Mouse (Mus musculus) T-helper 1 cell (primary cell): ENCODE measurements around the gene Rsph3a.
"Not testable (repeated sequence)": the region's sequence is repeated elsewhere in the genome, so short reads cannot be mapped to it uniquely, and the experiment has no call there.

Experiments
- in situ Hi-C: fragments of 300-600 bp; cut with MboI, MseI; formaldehyde crosslinking; loops from one replicate; pipeline ENCODE4 v1.15.1; 2025; ENCODE audit warnings: high pct_unique_total_duplicates

Rsph3a gene

DNA sequence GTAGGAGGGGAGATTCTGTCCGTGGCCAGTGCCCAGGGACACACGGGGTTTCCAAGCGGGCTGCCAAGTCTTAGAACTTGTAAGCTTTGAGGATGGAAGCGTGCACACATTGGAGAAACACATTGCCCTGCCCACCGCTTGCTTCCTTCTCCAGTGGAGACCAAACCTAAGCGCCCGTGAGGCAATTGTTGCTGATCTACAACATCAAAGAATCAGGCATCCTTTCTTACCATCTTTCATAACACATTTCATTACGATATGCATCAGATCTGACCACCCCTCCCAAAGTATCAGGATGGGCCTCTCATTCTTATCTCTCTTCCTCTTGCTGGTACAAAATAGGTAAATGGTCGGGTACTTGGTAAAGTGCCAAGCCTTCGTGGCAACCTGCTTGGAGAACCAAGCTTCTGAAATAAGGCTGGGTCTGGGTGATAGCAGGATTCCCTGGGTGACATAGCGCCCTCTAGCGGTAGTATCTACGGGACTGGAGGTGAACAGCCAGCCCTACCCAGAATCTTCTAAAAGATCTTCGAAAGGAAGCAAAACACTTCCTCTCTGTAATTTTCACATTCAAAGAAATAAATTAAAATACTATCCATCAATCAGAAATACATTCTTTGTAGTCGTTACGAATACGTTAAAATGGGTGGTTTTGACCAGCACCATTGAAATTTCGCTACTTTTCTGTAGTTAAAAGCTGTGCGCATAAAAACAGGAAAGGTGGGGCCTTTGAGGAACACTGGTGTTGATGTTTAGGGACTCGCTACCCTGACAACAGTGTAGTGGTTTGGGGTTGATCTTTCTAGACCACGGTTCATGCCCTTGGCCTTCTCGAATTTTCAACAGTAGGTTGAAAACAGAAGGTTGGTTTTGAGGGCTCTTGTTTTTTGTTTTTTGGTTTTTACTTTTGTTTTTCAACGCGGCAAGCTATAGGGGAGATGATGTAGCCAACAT, 17.6 kb upstream of the Rsph3a start:
- in situ Hi-C loops = loop anchor here (5.0 to 25.0 kb wide), 2 partner anchors 56 to 109 kb away; no protein-coding TSS in a partner anchor

DNA sequence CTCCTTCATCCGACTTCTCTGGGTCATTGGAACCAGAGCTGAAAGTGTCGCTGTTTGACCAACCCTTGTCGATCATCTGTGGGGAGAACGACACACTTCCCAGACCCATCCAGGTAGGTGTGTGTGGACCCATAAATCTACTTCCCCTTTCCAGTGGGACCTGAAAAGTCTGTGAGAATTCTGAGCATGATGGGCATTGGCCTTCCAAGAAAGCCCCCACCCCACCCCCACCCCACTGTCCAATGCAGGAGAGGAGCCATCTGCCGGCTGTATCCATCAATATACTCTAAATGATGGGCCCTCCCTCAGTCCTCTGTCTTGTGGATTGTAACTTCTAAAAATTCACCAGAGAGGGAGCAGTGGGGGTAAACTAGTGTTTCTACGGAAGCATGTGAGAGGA, 16.8 kb upstream of the Rsph3a start:
- in situ Hi-C loops = loop anchor here (5.0 to 25.0 kb wide), 2 partner anchors 56 to 109 kb away; no protein-coding TSS in a partner anchor

DNA sequence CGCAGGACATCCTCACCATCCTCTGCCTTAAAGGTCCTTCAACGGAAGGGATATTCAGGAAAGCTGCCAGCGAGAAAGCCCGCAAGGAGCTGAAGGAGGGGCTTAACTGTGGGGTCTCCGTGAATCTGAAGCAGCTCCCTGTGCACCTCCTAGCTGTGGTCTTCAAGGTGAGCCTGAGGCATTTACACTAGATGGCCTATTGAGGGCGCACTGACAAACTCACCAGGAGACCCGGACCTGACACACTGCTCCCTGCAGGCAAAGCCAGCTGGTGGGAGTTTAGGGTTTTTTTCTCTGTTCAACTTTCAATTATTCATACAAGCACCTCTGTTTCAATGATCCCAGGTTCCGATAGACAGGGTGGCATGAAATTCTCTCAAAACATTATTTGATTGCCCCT, 16.1 kb upstream of the Rsph3a start:
- in situ Hi-C loops = loop anchor here (5.0 to 25.0 kb wide), 2 partner anchors 57 to 108 kb away; no protein-coding TSS in a partner anchor

DNA sequence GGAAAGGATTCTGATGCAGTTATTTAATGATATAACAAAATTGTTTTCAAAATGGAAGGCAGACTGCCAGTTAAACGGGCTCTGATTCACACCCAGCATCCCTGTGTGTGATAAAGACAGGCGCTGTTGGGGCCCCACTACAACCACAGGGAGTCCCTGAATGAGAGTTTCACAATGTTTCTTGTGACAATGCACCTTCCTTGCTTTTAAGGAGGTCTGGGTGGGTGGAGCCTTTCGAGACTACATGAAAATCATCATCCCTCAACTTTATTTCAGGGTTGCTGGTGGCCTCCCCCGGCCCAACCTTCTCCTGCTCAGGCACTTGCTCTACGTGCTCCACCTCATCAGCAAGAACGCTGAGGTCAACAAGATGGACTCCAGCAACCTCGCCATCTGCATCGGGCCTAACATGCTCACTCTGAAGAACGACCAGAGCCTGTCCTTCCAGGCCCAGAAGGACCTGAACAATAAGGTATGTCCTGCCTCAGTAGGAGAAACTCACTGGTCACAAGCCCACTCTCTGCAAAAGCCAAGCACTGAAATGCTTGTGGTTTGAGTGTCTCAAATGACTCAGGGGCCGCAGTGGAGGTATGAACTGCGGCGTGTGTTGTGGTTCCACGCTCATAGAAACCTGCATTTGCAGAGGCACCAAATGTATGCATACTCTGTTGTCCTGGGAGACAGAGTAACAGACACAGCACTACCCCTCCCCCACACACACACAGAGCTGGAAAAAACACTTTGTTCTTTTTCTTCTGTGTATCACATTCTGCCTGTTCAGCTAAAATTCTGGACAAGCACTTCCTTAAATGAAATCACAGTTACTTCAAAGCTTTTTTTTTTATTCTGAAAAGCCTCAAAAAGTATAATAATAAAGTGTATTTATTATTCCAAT, 14.1 kb upstream of the Rsph3a start:
- in situ Hi-C loops = loop anchor here (25.0 kb wide), 1 partner anchor 106 kb away; no protein-coding TSS in a partner anchor

DNA sequence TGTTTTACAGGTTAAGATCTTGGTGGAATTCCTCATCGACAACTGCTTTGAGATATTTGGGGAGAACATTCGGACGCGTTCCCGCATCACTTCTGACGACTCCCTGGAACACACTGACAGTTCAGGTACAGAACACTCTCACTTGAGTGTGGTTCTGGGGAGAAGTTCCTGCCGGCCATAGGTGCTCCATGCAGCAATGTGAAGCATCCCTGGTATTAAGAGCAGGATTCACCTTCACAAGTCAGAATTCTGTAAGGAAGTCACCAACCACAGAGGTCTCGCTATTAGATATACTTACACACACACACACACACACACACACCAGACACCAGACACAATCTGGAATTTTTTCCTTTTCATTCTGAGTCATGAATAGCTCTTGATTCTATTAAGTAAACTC, 13.3 kb upstream of the Rsph3a start:
- in situ Hi-C loops = loop anchor here (25.0 kb wide), 1 partner anchor 105 kb away; no protein-coding TSS in a partner anchor

DNA sequence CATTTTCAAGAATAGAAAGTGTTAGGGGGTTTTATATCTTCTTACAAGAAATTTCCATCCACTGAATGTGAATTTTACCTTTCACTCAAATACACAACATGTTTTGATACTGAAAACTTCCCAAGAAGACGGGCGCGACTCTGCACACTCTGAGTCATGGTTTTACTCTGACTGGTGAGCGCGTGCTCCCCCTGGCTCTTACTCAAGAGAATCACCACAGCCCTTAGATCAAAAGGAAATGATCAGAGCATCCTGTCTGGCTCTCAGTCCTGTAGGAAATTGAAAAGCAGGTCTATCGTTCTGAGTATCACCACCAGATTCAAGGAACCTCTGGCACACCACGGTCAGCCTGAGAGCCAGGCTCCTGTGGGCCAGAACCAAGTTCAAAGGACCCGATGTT, 5.8 kb upstream of the Rsph3a start:
- in situ Hi-C loops = loop anchor here (10.0 to 25.0 kb wide), 2 partner anchors 98 to 995 kb away; partner anchors contain the start of gene Rsph3b

DNA sequence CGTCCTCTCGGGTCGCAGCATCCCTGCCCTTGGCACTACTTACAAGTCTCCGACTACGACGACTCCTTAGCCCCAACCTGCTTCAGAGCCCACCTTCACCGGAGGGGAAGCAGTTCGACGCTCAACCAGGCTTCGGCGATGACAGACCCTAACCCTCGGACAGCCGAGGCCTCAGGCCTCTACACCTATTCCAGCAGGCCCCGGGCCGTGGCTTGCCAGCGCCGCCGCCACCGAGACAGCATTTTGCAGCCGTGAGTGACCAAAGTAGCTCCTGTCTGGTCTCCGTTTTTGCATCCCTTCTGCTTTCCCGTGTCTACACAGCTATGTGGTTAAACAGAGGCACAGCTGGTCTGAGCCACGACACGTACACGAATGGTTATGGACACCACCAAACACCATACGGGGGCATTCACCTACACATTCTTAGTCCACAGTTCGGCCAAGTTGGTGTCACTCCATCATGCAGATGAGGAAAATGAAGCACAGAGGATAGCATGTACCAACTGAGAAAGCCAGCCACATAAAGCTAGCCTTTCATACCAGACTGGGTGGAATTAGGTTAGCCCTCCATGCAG, 726 bp downstream of the Rsph3a start:
- in situ Hi-C loops = loop anchor here (10.0 to 25.0 kb wide), 2 partner anchors 91 to 1001 kb away; partner anchors contain the start of gene Rsph3b

DNA sequence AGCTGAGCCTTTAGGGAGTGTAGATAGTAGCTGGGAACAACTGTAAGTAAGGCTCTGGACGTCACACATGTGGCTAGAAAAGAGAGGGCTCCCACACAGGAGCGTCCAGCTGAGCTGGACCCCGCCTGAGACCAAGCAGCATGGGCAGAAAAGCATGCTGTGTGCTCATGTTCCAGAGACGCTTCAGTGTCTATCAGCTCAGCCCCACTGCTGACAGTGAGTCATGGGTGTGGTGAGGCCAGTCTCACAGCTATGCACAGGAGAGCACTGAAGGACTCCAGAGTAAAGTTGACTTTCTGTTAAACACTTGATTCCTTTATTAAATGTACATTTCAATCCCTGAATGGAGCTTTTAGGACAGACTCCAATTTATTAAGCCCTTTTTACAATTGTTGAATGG, 5.9 kb downstream of the Rsph3a start:
- in situ Hi-C loops = loop anchor here (25.0 kb wide), 1 partner anchor 1214 kb away; no protein-coding TSS in a partner anchor

DNA sequence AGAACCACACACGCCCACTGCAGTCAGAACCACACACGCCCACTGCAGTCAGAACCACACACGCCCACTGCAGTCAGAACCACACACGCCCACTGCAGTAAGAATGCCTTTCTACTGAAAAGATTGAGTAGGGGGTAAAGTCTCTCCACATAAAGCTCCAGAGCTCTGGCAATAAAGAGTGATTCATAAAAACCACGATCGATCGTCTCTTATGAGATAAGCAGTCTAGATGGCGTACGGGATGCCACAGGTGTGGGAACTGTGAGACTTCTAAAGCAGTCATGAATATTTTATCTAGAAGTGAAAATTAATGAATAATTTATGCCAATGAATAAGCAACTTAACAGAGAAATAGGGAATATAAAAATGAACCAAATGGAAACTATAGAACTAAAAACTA, 11.8 kb downstream of the Rsph3a start:
- in situ Hi-C loops = loop anchor here (25.0 kb wide), 1 partner anchor 1220 kb away; no protein-coding TSS in a partner anchor

DNA sequence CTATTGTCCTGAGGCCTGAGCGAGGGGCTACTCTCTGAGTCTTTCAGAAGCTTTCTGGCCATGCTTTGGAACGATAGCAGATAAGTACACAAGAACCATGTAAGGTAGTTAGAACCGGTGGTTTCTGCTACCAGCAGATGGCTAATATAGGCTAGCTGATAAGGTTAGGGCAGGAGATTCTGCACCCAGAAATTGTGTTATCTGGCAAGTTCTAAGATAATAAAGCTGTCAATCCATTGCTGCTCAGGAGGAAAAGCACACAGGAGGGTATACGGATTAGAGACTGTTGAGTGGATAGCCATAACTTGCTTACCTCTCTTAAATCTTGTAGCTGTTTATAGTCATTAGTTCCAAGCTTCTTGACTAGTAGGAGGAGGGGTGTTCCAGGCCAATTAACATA, 17.9 kb downstream of the Rsph3a start:
- in situ Hi-C loops = loop anchor here (5.0 to 25.0 kb wide), 2 partner anchors 1036 to 1226 kb away; no protein-coding TSS in a partner anchor

DNA sequence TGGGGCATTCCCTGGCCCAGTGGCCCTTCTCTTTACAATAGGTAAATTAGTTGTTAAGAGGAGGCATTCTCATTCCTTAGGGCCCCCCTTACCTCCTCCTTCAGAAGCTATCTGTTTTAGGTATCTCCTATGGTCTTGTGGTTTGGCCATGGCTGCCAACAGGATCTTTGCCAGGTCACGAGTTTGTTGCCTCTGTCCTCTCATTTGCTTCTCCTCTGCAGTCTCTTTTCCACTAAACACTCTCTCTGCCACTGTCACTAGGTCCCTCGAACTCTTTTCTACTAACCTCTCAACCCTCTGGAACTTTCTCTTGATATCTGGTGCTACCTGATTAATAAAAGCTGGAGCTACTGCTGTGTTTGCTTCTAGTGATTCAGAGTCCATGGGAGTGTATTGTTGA, 19.0 kb downstream of the Rsph3a start:
- in situ Hi-C loops = loop anchor here (5.0 to 25.0 kb wide), 2 partner anchors 1037 to 1227 kb away; no protein-coding TSS in a partner anchor

DNA sequence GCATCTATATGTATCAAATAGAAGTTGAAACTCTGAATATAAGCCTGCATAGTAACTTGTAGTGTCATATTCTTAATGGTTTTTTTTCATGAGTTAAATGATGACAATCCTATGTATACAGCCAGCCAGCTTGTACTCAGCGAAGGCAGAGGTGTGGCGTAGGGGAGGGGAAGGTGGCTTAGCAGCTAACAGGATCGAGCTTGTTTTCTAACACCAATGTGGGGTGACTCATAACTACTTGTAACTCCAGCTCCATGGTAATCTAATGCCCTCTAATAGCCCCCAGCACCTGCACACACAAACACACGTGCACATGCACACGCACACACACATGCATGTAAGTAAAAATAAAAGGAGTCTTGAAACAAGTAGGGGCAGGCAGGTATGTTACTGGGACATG, 23.1 kb downstream of the Rsph3a start:
- in situ Hi-C loops = loop anchor here (25.0 kb wide), 1 partner anchor 1231 kb away; no protein-coding TSS in a partner anchor

DNA sequence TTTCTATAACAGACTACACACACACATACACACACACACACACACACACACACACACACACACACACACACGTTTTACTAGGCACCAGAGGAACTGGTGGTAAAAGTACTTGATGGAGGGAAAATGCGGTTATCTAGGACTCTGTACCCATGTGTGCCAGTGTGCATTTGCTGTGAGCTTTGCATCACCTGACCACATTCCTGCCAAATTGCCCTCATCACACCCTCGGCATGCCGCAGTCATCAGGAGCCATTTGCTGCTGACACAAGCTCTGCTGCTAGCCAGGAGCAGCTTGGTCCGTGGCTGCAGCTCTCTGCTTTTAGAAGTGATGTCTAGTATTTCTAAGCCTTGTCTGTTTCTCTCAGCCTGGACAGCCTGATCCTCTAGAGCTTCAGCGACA, 24.4 kb downstream of the Rsph3a start:
- in situ Hi-C loops = loop anchor here (25.0 kb wide), 1 partner anchor 1232 kb away; no protein-coding TSS in a partner anchor

DNA sequence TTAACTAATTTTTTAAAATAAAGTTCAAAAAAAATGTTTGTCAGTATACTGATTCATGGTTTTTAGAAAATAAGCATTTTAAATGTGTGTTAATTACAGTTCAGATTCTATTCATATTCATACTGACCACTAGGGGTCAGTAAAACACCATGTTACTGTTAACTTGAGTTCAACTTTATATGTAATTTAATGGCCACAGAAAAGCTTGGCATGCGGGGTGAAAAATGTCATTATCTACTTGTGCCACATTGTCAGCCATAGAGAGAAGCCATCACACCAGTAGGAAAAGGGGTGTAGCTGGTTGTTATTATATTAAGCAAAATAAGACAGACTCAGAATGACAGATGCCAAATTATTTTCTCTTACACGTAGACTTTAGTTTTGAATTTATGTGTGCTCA, 38.1 kb downstream of the Rsph3a start:
- in situ Hi-C loops = not testable (repeated sequence)

DNA sequence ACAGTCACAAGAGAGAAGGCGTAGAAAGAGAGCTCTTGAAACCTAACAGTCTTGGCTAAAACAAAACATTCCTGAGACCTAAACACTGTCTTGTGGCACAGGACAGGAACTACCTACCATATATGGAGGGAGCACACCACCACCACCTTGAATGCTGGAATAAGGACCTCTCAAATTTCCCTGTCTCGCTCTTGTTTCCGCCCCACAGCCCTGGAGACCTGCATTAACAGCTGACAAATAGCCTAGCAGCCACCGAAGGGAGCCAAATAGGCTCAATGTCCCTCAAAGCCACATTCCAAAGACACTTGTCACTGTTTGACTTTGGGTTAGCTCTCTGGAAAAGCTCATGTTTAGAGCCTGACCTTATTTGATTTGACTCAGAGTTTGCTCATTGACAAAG, 40.2 kb downstream of the Rsph3a start:
- in situ Hi-C loops = loop anchor here (5.0 kb wide), 1 partner anchor 1088 kb away; no protein-coding TSS in a partner anchor

DNA sequence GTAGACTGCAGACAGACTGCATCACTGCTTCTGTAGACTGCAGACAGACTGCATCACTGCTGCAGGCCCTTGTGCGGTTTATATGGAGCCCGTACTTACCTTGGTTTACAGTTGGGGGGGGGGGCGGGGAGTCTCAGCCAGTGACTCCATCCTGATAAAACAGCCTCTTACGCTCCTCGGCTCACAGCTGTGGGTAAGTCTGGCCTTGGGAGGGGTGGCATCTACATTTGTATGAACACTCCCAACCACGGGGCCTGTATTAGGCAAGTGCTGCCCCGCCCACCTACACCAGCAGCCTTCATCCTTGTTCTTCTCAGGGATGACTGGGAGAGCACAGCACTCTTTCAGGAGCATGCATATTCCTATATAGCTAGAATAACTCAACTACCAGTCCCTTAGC, 41.6 kb downstream of the Rsph3a start:
- in situ Hi-C loops = loop anchor here (5.0 kb wide), 1 partner anchor 1090 kb away; no protein-coding TSS in a partner anchor

DNA sequence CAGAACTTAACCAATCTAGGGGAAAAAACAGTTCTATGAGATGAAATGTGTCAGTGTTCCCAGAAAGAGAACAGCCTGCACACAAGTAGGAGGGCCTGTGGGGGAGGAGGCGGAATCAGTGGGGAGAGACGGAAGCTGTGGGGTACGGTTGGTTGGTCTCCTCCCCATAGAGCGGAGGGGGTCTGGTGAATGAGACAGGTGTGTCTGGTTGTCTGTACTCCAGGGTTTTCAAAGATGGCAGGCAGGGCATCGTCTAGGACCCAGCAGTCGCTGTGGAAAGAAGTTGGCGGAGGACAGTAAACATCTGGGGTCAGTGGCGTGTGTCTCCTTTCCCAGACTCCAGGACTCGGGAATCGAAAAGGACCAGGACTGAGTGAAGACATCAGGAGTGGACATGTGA, 57.8 kb downstream of the Rsph3a start:
- in situ Hi-C loops = loop anchor here (5.0 to 25.0 kb wide), 2 partner anchors 541 to 881 kb away; no protein-coding TSS in a partner anchor

DNA sequence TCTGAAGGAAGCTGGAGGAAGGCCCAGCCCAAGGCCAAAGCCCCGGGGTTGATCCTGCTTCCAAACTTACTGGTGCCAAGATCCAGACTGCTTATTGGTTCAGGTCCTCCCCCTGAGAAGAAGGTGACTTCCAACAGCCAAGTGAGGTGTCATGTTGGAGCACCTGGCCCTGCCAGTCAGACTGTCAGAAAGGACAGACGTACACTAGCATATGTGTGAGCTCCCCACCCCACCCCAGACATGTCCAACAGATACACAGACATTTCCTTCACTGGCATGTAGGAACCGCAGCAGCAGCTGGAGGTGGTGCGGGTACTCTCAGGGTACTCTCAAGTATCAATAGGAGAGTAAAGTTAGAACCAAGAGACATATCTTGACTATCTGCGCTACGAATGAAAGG, 61.4 kb downstream of the Rsph3a start:
- in situ Hi-C loops = loop anchor here (25.0 kb wide), 1 partner anchor 544 kb away; no protein-coding TSS in a partner anchor

DNA sequence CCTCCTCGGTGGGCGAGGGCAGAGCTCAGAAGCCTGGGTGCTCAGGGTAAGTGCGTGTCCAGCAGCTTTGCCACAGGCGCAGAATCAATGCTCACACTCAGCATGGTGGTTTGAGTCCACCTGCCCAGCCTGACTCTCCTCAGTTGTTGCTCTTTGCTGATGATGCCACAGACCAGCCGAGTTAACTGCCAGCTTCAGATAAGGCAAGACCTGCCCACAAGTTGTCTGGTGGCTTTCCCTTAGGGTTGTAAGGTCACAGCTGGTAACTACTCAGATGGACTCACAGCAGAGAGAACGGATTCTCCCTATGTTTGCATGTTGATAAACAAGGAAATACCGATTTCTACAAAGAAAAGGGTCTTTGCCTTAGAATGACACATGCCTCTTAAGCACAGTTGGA, 64.2 kb downstream of the Rsph3a start:
- in situ Hi-C loops = loop anchor here (25.0 kb wide), 1 partner anchor 547 kb away; no protein-coding TSS in a partner anchor

DNA sequence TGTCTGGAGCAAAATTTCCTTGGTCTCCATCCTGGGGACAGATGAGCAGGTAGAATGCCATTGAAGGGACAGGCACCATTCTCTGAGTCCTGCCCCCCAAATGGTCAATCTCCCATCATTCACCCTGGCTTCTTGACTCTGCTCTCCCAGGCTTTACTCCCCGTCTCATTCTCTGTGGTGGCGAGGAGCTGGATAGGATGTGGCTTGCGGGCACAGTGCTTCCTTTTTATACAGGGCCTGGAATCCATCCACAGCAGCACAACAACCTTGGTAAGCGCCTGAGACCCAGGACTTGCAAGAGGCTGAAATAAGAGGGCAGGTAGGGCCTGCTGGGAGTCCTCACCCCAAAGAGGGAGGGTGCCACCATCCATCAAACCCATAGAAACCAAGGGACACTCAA, 68.6 kb downstream of the Rsph3a start:
- in situ Hi-C loops = loop anchor here (25.0 kb wide), 1 partner anchor 552 kb away; no protein-coding TSS in a partner anchor
